Mouse (Mus musculus): Measurements from ENCODE around the gene Pard3b.

DNA sequence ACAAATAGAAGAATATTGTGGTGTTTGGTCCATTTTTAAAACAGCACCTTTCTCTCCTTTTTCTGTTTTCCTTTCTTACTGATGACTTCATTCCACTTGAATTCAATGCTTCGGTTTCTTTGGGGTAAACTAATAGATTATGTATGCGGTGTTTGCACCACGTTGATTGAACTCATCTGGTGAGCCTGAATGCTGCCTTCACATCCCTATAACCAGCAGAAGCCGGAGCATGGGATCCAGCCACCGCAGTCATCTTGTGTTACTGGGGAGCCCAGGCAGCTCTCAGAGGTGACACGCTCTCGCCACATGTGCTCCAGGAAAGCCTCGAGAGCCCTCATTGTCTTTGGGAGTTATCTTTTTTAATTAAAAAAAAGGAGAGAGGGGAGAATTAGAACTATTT is 891.3 kb downstream of the Pard3b start:
- TF ChIP-seq EP300 (IDR thresholded peaks at IDR 0.05; ENCODE audit: low read length) = no peak
- TF ChIP-seq USF2 (conservative IDR thresholded peaks at IDR 0.05; ENCODE audit: low read depth, low read length) = no peak
- no peak for TF ChIP-seq POLR2AphosphoS2 (IDR thresholded peaks at IDR 0.05; ENCODE audit: low read depth, low read length)
- no peak for TF ChIP-seq CTCF (conservative IDR thresholded peaks at IDR 0.05 in 1 of 2, IDR thresholded peaks at IDR 0.05 in 1 of 2; ENCODE audit: low read depth in 2 of 2, low read length in 2 of 2)
- no peak for TF ChIP-seq TCF12 (IDR thresholded peaks at IDR 0.05; ENCODE audit: low read depth, low read length)
- no peak for TF ChIP-seq POLR2A (IDR thresholded peaks at IDR 0.05; ENCODE audit: low read depth, low read length)
- TF ChIP-seq KAT2A (IDR thresholded peaks at IDR 0.05; ENCODE audit: insufficient replicate concordance, low read length) = no peak
- TF ChIP-seq RAD21 (IDR thresholded peaks at IDR 0.05; ENCODE audit: low read depth, low read length) = no peak
- no peak for TF ChIP-seq MXI1 (IDR thresholded peaks at IDR 0.05; ENCODE audit: low read depth, low read length)
- no peak for TF ChIP-seq USF1 (IDR thresholded peaks at IDR 0.05; ENCODE audit: low read depth, low read length)
- no peak for TF ChIP-seq SIN3A (IDR thresholded peaks at IDR 0.05; ENCODE audit: low read length)
